21 mouse cellular contexts compared by ENCODE assay signal in genomic region chr10:127279730-127280129, GRCm38 (mm10). TPM values are rescaled to one million over a fixed set of nuclear protein-coding genes. Genes with fewer than 3 reads are reported as not detected.
DNase-seq lines count a peak whose midpoint lies in the region; TF ChIP-seq lines count a peak whose summit lies in the region.
"Had no signal": no experiment of that assay in that cellular context is flagged by ENCODE, and none has a peak within 500 bp of the region (broad histone marks: within the 10 kb centered on the region; RNA-seq: fewer than 3 reads in every experiment).

No protein-coding gene starts in this region.

- DNase-seq in gastrocnemius, adult 2 months = no peak
- no peak for DNase-seq in gastrocnemius, postnatal 25 days
- no peak for DNase-seq in layer of hippocampus, adult 2 months (ENCODE audit: low spot score in 2 of 2)
- DNase-seq in layer of hippocampus, adult 11-12 months (ENCODE audit: low spot score) = no peak
- DNase-seq in A20 (ENCODE audit: low read depth, low spot score) = peak; percentile 16
- DNase-seq in brain, embryonic 14.5 days (ENCODE audit: low read depth) = no peak
- no peak for DNase-seq in thymus, postnatal 10 days (ENCODE audit: low spot score in 2 of 2)
- DNase-seq in right cerebral cortex, postnatal 14 days = no peak
- DNase-seq: adrenal gland, postnatal 14 days; B cell, adult 2 months; cerebellum, adult 11-12 months; cerebellum, postnatal 25 days; heart, postnatal 4 days; kidney, adult 8-10 months; kidney, postnatal 4 days; lung, adult 18-20 months; lung, postnatal 36 days; thymus, postnatal 25 days had no signal

- no peak overlapping the region for H3K4me3 ChIP-seq in gastrocnemius, adult 2 months
- H3K4me3 ChIP-seq in layer of hippocampus, adult 2 months = no peak overlapping the region
- H3K4me3 ChIP-seq: embryonic facial prominence, embryonic 15.5 days; limb, embryonic 12.5 days; midbrain, embryonic 15.5 days had no signal

- TF ChIP-seq CTCF in gastrocnemius, adult 2 months (IDR thresholded peaks at IDR 0.05) = peak; percentile 4; the same call in 1 of the 2 replicates
- TF ChIP-seq CTCF in layer of hippocampus, adult 2 months (conservative IDR thresholded peaks at IDR 0.05) = peak; percentile 31
- peak; percentile 15; the same call in 1 of the 2 replicates for TF ChIP-seq CTCF in brain, embryonic 14.5 days (IDR thresholded peaks at IDR 0.05; ENCODE audit: borderline replicate concordance, extremely low read depth, insufficient read depth, insufficient read length)

- no peak overlapping the region for H3K27ac ChIP-seq in gastrocnemius, adult 2 months
- H3K27ac ChIP-seq in layer of hippocampus, adult 2 months = no peak overlapping the region
- H3K27ac ChIP-seq: embryonic facial prominence, embryonic 15.5 days; limb, embryonic 12.5 days; midbrain, embryonic 15.5 days had no signal

- TF ChIP-seq POLR2A in brain, embryonic 14.5 days (IDR thresholded peaks at IDR 0.05; ENCODE audit: borderline replicate concordance, extremely low read depth, insufficient read depth, insufficient read length, poor library complexity, severe bottlenecking) = no peak

- intact Hi-C loops in gastrocnemius, adult 2 months (cut with DNase I) = no loop called here

RNA-seq across cellular contexts. Expression of gene Mbd6, which starts 9.1 kb away (rescaled TPM):
- 10 to 100 TPM; 16.2 to 18.7 TPM for total RNA-seq in gastrocnemius, adult 2 months (2021)
- total RNA-seq in gastrocnemius, postnatal 25 days (2021) = 10 to 100 TPM; 12.7 to 14.3 TPM
- total RNA-seq in layer of hippocampus, adult 2 months (2021) = 10 to 100 TPM; 54.3 to 60.6 TPM
- polyA plus RNA-seq in brain, embryonic 14.5 days (2012; rRNA removed) = 39.2 and 67.3 TPM in 2 replicates

RNA-seq across cellular contexts. Expression of gene Dctn2, which starts 13.6 kb away (rescaled TPM):
- total RNA-seq in gastrocnemius, adult 2 months (2021) = 10 to 100 TPM; 91.3 to 98.3 TPM
- 10 to 100 TPM; 88.3 to 90.8 TPM for total RNA-seq in gastrocnemius, postnatal 25 days (2021)
- 100 to 1,000 TPM; 259 to 272 TPM for total RNA-seq in layer of hippocampus, adult 2 months (2021)
- polyA plus RNA-seq in brain, embryonic 14.5 days (2012; rRNA removed) = 326 and 373 TPM in 2 replicates

RNA-seq across cellular contexts. Expression of gene Kif5a, which starts 16.6 kb away (rescaled TPM):
- total RNA-seq in gastrocnemius, adult 2 months (2021) = under 1 TPM; 0.10 to 0.20 TPM
- under 1 TPM; 0.18 to 0.62 TPM for total RNA-seq in gastrocnemius, postnatal 25 days (2021)
- 100 to 1,000 TPM; 715 to 773 TPM for total RNA-seq in layer of hippocampus, adult 2 months (2021)
- 97.5 and 134 TPM in 2 replicates for polyA plus RNA-seq in brain, embryonic 14.5 days (2012; rRNA removed)

RNA-seq across cellular contexts. Expression of gene Mars, which starts 31.9 kb away (rescaled TPM):
- total RNA-seq in gastrocnemius, adult 2 months (2021) = 10 to 100 TPM; 69.0 to 71.4 TPM
- total RNA-seq in gastrocnemius, postnatal 25 days (2021) = 10 to 100 TPM; 48.3 to 53.5 TPM
- 10 to 100 TPM; 55.6 to 60.0 TPM for total RNA-seq in layer of hippocampus, adult 2 months (2021)
- polyA plus RNA-seq in brain, embryonic 14.5 days (2012; rRNA removed) = 88.2 and 102 TPM in 2 replicates

RNA-seq across cellular contexts. Expression of gene Arhgap9, which starts 42.0 kb away (rescaled TPM):
- total RNA-seq in gastrocnemius, adult 2 months (2021) = under 1 TPM; 0.89 to 0.99 TPM
- 1 to 10 TPM; 1.4 to 1.7 TPM for total RNA-seq in gastrocnemius, postnatal 25 days (2021)
- total RNA-seq in layer of hippocampus, adult 2 months (2021) = under 1 TPM; 0.56 to 0.79 TPM
- polyA plus RNA-seq in brain, embryonic 14.5 days (2012; rRNA removed) = 0.49 and 0.71 TPM in 2 replicates

Comparison
In these comparisons a context has a peak if more than half of its experiments do, and no peak if none do; other contexts are left out.
1. RNA of gene Kif5a, which starts 16.6 kb away (total RNA-seq): 715 to 773 TPM in layer of hippocampus, adult 2 months; 0.18 to 0.62 TPM in gastrocnemius, postnatal 25 days and 0.10 to 0.20 TPM in gastrocnemius, adult 2 months; every median in the first group is over 100 times any median in the second.
2. Peak in every context shown above with its lines, with median percentiles within 50 percentile points of each other: CTCF ChIP-seq.